ENCODE assay signal across 9 mouse cellular contexts in genomic region chr3:134281527-134282370, GRCm38 (mm10). TPM values are rescaled to one million over a fixed set of nuclear protein-coding genes. Genes with fewer than 3 reads are reported as not detected.
DNase-seq lines count a peak whose midpoint lies in the region; ATAC-seq and TF ChIP-seq lines count a peak whose summit lies in the region.
"Had no signal": no experiment of that assay in that cellular context is flagged by ENCODE, and none has a peak within 500 bp of the region (broad histone marks: within the 10 kb centered on the region; RNA-seq: fewer than 3 reads in every experiment).

No protein-coding gene starts in this region.

- no peak for TF ChIP-seq POLR2A in limb, embryonic 14.5 days (IDR thresholded peaks at IDR 0.05; ENCODE audit: borderline replicate concordance, extremely low read depth, insufficient read depth, insufficient read length)

- H3K36me3 ChIP-seq in heart, embryonic 10.5 days, result no peaks in the 10 kb centered on the region
- no peaks in the 10 kb centered on the region for H3K36me3 ChIP-seq in limb, embryonic 14.5 days (ENCODE audit: control insufficient read depth, insufficient read depth, low read length)

- no peak for DNase-seq in heart, embryonic 10.5 days (ENCODE audit: low spot score)
- DNase-seq in heart, adult 11 months, result no peak
- peak; percentile 13 for DNase-seq in right cerebral cortex, adult 18-20 months
- no peak for DNase-seq in right cerebral cortex, postnatal 36 days (ENCODE audit: low spot score in 2 of 2)
- no peak for DNase-seq in limb, embryonic 14.5 days (ENCODE audit: low spot score)
- peak; percentile 13 for DNase-seq in yolk sac, embryonic 10.5 days (ENCODE audit: low spot score)
- DNase-seq in lung, postnatal 25 days (ENCODE audit: low spot score), result no peak
- no peak for DNase-seq in spleen, postnatal 10 days (ENCODE audit: low spot score in 2 of 2)

- peak overlapping the region; percentile 13 for H3K4me2 ChIP-seq in limb, embryonic 14.5 days (replicated peaks; ENCODE audit: low read depth, low read length, severe bottlenecking)

- peak overlapping the region; percentile 38 for H3K4me3 ChIP-seq in heart, embryonic 10.5 days
- H3K4me3 ChIP-seq in limb, embryonic 14.5 days (replicated peaks; ENCODE audit: low read length), result no peak overlapping the region
- H3K4me3 ChIP-seq: erythroblast, embryonic 14.5 days had no signal

- H3K27ac ChIP-seq in heart, embryonic 10.5 days, result no peak overlapping the region
- H3K27ac ChIP-seq in limb, embryonic 14.5 days (replicated peaks; ENCODE audit: low read depth, low read length), result no peak overlapping the region

- peaks cover 8% of the 10 kb centered on the region; the same call in 1 of the 2 replicates for H3K4me1 ChIP-seq in heart, embryonic 10.5 days
- H3K4me1 ChIP-seq in limb, embryonic 14.5 days (ENCODE audit: control insufficient read depth, insufficient read depth, low read length), result no peaks in the 10 kb centered on the region

- H3K27me3 ChIP-seq in heart, embryonic 10.5 days (ENCODE audit: insufficient read depth, poor library complexity, severe bottlenecking), result no peaks in the 10 kb centered on the region
- no peaks in the 10 kb centered on the region for H3K27me3 ChIP-seq in limb, embryonic 14.5 days (ENCODE audit: control insufficient read depth, insufficient read depth, low read length)

- WGBS in heart, embryonic 10.5 days, result 24% methylated on average over 14 of the region's 14 CpGs
- 34% methylated on average over 14 of the region's 14 CpGs for WGBS in limb, embryonic 14.5 days

- no peak overlapping the region for H3K9ac ChIP-seq in limb, embryonic 14.5 days (ENCODE audit: low read depth, low read length, severe bottlenecking)

- H3K9me3 ChIP-seq in heart, embryonic 10.5 days, result no peaks in the 10 kb centered on the region
- no peaks in the 10 kb centered on the region for H3K9me3 ChIP-seq in limb, embryonic 14.5 days (ENCODE audit: control insufficient read depth, low read length)

- ATAC-seq in limb, embryonic 14.5 days (ENCODE audit: low FRiP score, low read depth), result no peak

RNA-seq across cellular contexts. Expression of gene Cxxc4, which starts 45.5 kb away (rescaled TPM):
- 3.7 and 4.1 TPM in 2 replicates for polyA plus RNA-seq in heart, embryonic 10.5 days (2016; fragmentation: Nextera tagmentation; extraction: Ambion mirVana)
- 5.4 and 7.1 TPM in 2 replicates for polyA plus RNA-seq in limb, embryonic 14.5 days (2012; rRNA removed)
- polyA plus RNA-seq in limb, embryonic 14.5 days (2014; fragmentation: Nextera tagmentation; extraction: Ambion mirVana), result 6.1 and 6.5 TPM in 2 replicates

Comparison
In these comparisons a context has a peak if more than half of its experiments do, and no peak if none do; other contexts are left out.
1. DNase-seq: peak in right cerebral cortex, adult 18-20 months (single experiment) and yolk sac, embryonic 10.5 days (single experiment); none in heart, embryonic 10.5 days (single experiment), heart, adult 11 months (single experiment), right cerebral cortex, postnatal 36 days (0 of 2), limb, embryonic 14.5 days (single experiment), lung, postnatal 25 days (single experiment) and spleen, postnatal 10 days (0 of 2).